Mouse (Mus musculus): ENCODE data around the gene Cpa2.

Gene Cpa2

DNA sequence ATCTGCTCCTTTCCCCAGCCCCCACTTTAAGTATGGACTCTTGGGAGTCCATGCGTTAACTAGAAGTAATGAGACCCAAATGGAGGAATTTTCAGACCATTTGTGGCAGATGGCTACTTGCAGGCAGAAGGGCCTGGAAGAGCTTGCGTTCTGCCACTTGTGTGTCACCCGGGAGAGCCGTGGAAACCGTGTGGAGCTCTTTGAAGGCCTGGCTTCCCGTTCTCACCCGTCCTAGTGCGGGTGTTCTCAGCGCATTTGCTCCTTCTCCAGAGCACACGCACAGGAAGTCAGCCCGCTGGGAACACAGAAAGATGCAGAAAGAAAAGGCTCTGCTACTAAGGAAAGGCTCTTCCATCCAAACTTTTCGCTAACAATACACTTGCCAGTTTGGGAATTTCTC, 1.7 kb downstream of the Cpa2 start:
- no peak for TF ChIP-seq GATA4 (IDR thresholded peaks at IDR 0.05; ENCODE audit: insufficient replicate concordance, low read length)

DNA sequence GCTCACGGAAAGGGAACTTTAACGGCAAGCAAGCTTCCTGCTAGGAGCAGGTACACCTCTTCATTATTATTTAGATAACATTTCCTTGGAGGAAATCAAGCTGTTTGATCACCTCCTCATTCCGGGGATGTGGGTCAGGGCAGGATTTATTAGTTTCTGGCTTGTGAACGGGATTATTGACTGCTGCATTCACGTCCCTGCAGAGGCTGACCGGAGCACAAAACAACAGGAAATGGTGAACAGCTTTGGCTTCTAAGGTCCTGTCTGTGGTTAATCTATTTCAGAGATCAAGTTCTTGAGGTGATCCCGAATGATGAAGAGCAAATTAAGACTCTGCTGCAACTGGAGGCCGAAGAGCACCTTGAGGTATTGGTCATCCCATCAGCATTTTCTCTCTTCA, 2.5 kb downstream of the Cpa2 start:
- TF ChIP-seq GATA4 (IDR thresholded peaks at IDR 0.05; ENCODE audit: insufficient replicate concordance, low read length): no peak

DNA sequence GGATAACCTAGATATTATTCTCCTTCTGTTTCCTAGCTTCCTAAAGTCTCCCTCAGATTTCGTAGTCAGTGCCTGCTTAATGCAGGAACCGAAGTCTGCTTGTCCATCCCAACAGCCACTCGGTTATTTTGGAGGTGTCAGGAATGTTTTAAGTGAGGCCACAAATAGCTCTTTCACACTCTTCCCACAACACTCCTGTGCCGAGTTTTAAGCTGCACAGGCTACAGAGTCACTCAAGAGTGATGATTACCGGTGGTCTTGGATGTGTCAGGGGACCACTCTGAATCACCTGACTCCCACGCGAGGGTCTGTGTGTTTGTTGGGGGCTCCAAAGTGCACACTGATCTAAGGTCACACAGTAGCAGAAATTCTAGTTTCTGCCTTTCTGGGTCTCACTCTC, 4.3 kb downstream of the Cpa2 start:
- TF ChIP-seq GATA4 (IDR thresholded peaks at IDR 0.05; ENCODE audit: insufficient replicate concordance, low read length): no peak

DNA sequence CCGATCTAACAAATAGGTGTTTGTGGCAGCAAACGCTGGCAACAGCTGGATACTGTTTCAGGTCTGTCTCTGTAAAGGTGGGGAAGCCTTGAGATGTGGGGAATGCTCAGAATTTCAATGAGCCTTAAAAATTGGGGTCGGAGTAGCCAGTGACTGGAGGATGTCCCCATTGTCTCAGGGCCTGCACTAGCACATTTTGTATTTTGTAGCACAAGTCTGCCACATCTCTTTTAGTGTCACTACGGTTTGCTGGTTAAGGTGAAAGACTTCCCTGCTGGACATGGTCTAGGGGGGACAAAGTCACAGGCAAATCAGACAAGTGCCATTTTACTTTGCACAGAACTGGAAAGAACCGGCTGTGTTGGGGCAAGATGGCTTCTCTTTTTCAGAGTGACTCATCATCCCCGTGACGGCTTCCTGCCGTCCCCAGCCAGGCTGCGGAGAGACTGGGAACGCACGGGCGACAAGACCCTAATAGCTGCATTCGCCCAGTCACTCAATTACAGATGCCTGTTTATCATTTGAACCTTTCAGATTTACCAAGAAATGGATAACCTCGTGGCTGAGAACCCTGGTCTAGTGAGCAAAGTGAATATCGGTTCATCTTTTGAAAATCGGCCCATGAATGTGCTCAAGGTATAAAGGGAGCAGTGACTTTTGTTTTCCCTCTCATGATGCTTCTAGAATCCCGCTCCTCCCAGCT, 5.3 kb downstream of the Cpa2 start:
- TF ChIP-seq GATA4 (IDR thresholded peaks at IDR 0.05; ENCODE audit: insufficient replicate concordance, low read length): no peak

DNA sequence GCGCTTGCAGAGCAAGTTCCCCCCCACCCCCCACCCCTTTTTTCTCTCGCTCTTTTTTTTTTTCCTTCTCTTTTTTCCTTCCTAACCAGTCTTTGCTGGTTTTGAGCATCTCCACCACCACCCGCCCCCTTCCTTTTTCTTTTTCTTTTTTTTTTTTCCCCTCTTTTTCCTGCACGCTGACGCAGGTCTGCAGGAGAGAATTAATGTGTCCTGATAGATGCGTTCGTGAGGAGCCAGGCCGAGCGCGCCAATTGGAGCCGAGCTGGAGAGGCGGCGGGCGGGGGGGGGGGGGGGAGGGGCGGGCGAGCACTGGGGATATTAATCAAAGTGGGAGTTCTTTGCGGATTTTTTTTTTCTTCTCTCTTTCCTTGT, 5.9 kb downstream of the Cpa2 start:
- TF ChIP-seq GATA4 (IDR thresholded peaks at IDR 0.05; ENCODE audit: insufficient replicate concordance, low read length): no peak

DNA sequence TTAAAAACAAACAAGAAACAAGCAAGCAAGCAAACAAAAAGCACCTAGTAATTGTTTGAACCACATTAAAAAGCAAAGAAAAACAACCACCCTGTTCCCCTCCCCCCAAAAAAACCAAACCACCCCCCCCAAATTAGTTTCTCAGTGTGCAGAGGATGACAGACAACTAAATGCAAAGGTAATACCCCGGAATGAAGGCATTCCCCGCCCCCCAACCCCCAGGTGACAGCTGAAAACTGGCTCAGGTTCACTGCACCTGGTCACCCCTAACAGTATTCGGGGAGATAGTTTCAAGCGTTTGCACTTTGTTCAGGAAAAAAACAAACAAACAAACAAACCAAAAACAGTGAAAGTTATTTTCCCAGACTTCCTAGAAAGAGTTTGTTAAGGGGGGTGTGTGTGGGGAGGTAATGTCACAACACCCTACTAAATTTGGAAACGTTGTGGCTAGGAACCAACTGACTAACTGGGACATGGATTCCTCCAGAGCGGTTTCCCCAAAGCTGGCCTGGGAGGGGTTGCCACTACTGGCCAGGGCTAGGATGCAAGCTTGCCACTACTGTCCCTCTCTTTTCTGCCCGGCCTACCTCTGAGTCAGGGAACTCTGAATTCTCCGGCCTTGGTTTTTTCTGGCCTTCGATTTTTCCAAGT, 6.4 kb downstream of the Cpa2 start:
- no peak for TF ChIP-seq GATA4 (IDR thresholded peaks at IDR 0.05; ENCODE audit: insufficient replicate concordance, low read length)

DNA sequence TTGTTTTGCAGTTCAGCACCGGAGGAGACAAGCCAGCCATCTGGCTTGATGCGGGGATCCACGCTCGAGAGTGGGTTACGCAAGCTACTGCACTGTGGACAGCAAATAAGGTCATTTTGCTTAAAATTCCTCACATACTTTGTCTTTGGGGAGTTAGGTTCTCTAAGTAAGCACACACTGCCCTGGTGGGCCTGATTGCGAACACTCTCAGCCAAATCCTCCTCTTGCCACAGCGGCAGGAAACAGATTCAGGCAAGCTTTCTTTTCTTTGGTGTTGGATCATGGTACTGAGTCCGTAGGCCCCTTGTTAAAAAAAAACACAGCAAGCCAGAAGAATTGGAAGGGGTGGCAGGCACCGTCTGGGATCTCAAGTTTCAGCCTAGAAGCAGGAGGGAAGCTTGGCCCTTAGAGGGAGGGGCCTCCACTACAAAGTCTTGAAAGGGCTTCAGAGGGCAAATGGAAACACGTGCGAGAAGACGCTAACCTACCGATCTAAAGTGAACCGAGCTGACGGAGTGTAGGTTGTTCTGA, 7.9 kb downstream of the Cpa2 start:
- no peak for TF ChIP-seq GATA4 (IDR thresholded peaks at IDR 0.05; ENCODE audit: insufficient replicate concordance, low read length)

DNA sequence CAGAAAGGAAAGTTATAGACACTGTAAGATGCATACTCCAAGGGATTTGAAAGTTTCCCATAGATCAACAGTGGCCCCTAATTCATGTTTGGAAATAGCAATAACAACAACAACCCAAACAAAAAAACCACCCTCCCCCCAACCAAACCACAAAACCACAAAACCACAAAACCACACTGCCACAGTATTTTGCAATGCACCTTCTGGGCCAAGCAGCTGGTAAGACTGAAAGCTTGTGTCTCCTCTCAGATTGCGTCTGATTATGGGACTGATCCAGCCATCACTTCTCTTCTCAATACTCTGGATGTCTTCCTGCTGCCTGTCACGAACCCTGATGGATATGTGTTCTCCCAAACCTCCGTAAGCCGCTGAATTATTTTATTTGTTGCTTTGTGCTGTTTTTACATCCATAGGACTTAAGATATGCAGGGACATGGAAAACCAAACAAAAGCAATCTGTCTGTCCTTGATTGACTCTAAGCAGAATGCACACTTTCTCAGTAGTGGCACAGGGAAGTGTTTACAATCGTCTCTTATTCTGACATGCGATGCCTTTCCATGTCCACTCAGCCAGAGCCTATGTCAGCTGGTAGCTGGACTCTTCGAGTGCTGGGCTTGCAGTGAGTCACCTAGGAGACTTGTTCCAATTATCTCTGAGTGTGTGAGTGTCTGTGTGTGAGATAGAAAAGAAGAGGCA, 9.3 kb downstream of the Cpa2 start:
- TF ChIP-seq GATA4 (IDR thresholded peaks at IDR 0.05; ENCODE audit: insufficient replicate concordance, low read length): no peak

DNA sequence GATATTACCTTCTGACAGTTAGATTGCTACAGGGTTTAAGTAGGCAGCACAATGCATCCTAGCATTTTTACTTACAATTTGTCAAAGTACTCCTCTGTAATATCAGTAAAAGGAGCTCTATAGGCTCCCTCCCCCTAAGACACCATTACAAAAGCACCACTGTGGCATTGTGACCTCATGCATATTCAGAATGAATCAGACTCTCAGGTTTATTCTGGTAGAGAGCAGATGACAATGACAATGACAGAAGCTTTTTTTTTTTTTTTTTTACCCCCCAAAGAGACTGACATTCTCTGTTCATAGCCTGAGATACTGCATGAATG, 9.8 kb downstream of the Cpa2 start:
- no peak for TF ChIP-seq GATA4 (IDR thresholded peaks at IDR 0.05; ENCODE audit: insufficient replicate concordance, low read length)

DNA sequence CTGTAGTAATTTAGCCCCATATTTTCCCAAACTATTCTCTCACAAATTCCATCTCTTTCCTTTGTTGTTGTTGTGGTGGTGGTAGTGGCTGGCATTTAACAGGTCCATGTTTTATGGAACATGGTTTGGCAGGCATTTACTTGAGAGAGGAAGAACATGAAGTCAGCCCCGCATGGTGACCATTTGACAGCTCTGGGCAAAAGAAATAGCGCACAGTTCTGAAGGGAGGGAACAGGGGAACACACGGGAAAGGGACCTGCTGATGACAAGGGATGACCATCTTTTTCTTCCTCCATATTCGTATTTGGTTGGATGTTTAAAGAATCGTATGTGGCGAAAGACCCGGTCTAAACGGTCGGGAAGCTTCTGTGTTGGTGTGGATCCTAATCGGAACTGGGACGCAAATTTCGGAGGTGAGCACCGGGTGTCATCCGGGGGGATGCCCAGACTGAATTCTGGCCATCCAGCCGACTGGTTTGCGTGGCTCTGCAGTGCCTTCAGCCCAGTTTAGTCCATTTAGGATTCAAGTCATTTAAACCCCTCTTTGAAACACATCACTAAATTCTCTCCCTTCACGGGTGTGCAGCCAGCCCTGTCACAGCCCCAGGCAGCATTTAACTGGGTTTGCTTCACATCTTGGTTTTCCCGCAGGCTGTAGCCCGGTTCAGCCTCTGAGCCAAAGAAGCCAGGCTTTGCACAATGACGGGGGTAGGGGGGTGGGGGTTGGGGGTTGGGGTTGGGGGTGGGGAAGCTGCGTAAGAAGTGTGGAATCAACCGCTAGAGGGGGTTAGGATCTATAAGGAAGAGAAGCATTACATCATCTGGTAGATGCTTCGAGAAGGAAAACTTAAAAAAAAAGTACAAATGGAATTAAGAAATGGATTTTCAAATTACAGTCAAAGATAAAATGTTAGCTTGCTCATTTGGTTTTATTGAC, 10.5 kb downstream of the Cpa2 start:
- TF ChIP-seq GATA4 (IDR thresholded peaks at IDR 0.05; ENCODE audit: insufficient replicate concordance, low read length): no peak

DNA sequence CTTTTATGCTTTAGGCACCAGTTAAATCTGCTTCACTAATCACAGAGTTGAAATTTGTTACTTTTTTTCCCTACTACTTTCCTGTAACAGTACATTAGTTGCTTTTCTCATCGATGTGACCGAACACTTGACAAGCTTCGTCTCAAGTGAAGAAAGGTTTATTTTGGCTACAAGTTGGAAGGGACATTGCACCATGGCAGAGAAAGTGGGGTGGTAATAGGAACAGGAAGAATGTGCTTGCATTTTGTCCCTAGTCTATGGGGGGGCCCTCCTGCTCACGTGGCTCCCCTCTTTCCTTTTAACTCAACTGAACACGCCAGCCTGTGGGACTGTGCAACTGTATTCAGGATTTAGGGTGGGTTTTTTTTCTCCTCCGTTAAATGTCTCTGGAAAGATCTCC, 11.2 kb downstream of the Cpa2 start:
- no peak for TF ChIP-seq GATA4 (IDR thresholded peaks at IDR 0.05; ENCODE audit: insufficient replicate concordance, low read length)

DNA sequence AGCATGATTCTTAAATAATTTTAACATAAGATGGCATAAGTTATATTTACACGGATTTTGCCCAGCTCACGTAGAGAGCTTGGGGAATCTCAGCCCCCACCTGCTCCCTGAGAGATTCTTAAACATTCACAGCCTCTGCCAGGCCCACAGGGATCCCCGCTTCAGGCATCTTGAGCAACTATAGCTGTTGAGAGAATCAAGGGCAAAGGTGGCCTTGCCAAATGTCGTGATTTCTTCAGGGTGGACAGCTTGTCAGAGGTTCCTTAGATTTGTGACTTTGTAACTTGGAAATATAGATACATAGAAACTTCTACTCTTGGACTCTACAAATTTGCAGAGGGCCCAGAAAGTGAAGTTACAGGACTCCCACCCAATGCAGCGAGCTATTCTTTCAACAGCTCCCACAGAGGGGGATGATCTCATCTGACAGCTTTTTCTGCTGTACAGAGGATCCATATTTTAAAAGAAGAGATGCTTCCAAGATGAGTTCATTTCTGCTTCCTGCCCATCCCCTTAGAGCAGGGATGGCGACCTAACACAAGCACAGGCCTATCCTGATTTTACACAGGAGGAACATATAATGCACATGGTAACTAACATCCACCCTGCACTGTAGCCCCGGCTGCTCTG, 12.1 kb downstream of the Cpa2 start:
- no peak for TF ChIP-seq GATA4 (IDR thresholded peaks at IDR 0.05; ENCODE audit: insufficient replicate concordance, low read length)

DNA sequence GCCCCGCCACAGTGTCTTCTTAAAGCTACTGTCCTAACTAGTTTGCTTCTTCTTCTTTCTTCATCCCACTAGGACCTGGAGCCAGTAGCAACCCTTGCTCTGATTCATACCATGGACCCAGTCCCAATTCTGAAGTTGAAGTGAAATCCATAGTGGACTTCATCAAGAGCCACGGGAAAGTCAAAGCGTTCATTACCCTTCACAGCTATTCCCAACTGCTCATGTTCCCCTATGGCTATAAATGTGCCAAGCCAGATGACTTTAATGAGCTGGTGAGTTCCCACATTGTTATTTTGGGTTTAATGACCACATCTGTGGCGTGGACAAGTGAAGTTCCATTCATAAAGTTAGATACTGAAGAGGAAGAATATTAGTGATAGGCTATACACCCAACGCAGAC, 12.7 kb downstream of the Cpa2 start:
- TF ChIP-seq GATA4 (IDR thresholded peaks at IDR 0.05; ENCODE audit: insufficient replicate concordance, low read length): no peak

DNA sequence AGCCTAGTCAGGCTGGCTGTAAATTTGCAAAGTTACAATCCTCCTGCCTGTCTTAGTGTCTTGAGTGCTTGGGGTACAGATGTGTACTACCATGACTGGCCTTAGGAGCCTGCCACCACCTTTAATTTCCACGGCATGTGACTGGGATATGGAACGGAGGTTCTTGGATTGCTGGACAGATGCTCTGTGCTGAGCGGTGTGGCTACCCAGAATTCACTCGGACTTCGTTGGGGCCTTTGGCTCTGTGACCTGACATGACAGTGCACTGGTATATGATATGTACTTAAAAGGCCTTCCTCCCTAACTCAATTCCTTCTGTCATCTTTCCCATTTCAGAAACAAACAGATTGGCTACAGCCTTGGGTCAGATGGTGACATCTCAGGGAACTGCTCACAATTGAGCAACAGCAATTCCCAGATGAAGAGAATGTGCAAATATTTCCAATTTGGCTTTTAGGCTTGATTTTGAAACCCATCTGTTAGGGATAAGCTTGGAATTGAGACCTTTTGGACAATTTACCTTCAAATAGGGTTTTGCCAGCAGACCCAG, 13.3 kb downstream of the Cpa2 start:
- no peak for TF ChIP-seq GATA4 (IDR thresholded peaks at IDR 0.05; ENCODE audit: insufficient replicate concordance, low read length)

DNA sequence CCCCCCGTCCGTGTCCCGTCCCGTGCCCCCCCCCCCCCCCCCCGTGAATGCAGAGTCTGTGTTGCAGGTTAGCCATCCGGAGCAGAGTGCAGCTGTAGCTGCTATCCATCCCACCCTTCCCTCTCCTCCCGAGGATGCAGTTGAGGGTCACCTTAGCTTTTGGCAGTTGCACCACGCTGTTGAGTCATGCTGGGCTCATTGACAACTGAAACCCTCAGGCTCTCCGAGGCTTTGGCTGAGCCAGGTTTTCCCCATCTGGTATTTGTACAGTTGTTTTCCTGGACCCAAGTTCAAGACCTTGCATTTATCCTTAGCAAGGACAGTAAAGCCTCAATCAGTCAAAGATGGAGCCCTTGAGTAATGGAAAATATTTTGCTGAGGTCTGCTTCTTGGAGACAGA, 14.7 kb downstream of the Cpa2 start:
- no peak for TF ChIP-seq GATA4 (IDR thresholded peaks at IDR 0.05; ENCODE audit: insufficient replicate concordance, low read length)
